Mouse (Mus musculus) limb, embryonic 15.5 days (tissue): ENCODE measurements around the gene Ppp1r27. TPM values are rescaled to one million over a fixed set of nuclear protein-coding genes. Genes with fewer than 3 reads are reported as not detected.
"Not testable (repeated sequence)": the region's sequence is repeated elsewhere in the genome, so short reads cannot be mapped to it uniquely, and the experiment has no call there.

ENCODE experiments used
- ATAC-seq: fragments of 200-750 bp; cut with Nextera tagmentation; 2 replicates; pipeline ENCODE4 v1.8.0; 2017; ENCODE audit warnings: low read depth, moderate TSS enrichment; ENCODE audit not compliant: insufficient number of reproducible peaks, low FRiP score, low TSS enrichment
- H3K27ac ChIP-seq: fragments of 300-500 bp; sonication (generic); 2 replicates; pipeline ENCODE4 v1.5.1; 2015; ENCODE audit warnings: moderate library complexity, mild to moderate bottlenecking, inconsistent platforms
- H3K27me3 ChIP-seq: fragments of 300-500 bp; sonication (generic); 2 replicates; pipeline ENCODE4 v1.6.1; 2015; ENCODE audit warnings: inconsistent platforms
- H3K36me3 ChIP-seq: fragments of 300-500 bp; sonication (generic); 2 replicates; pipeline ENCODE4 v1.6.1; 2015; ENCODE audit warnings: inconsistent platforms
- H3K4me1 ChIP-seq: fragments of 300-500 bp; sonication (generic); 2 replicates; pipeline ENCODE4 v1.6.1; 2015; ENCODE audit warnings: inconsistent platforms
- H3K4me2 ChIP-seq: fragments of 300-500 bp; sonication (generic); 2 replicates; pipeline ENCODE4 v1.6.1; 2015; ENCODE audit warnings: mild to moderate bottlenecking, inconsistent platforms
- H3K4me3 ChIP-seq: fragments of 300-500 bp; sonication (generic); 2 replicates; pipeline ENCODE4 v1.5.1; 2015; ENCODE audit warnings: mild to moderate bottlenecking, inconsistent platforms
- H3K9ac ChIP-seq: fragments of 300-500 bp; sonication (generic); 2 replicates; pipeline ENCODE4 v1.6.1; 2015; ENCODE audit warnings: inconsistent platforms
- H3K9me3 ChIP-seq: fragments of 300-500 bp; sonication (generic); 2 replicates; pipeline ENCODE4 v1.6.1; 2016; ENCODE audit warnings: inconsistent platforms
- WGBS: fragments of 180-500 bp; shearing (Covaris S2); methylation state at CpG from one replicate; pipeline ENCODE4 v1.1.7; 2015; 5-methylcytosine and 5-hydroxymethylcytosine counted together
- polyA plus RNA-seq: library from polyadenylated mRNA; unstranded; fragments of >200 nt; fragmentation: Nextera tagmentation; extraction: Ambion mirVana; gene quantifications from 2 replicates; pipeline ENCODE4 v1.2.1, GENCODE M21; 2015

Gene Ppp1r27
- polyA plus RNA-seq, result 3.2 and 11.9 TPM in 2 replicates

DNA sequence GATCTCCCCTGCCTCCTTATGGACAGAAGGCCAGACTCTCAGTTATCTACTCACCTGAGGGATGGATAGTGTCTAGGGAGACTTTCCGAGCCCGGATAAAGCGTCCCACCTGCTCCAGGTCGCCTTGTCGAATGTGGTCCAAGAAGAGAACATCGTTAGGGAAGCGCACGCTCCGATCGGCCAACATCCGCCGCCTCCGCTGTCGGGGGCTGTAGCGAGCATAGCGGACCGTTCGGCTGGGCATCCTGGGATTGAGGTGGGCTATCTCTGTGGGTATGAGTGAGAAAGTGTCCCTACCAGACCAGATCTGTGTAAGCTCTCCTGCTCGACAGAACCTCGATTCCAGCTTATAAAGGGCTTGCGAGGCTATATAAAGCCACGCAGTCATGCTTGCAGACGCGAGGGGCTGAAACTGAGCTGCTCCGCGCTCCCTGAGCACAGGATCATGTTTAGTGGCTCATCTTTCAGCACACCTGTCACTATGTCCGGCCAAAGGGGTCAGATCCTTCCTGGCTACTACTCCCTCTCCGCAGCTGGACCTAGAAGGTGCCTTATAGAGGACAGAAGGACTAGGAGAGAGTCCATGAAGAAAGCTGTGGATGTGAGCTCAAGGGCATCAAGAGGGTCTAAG is at the start of gene Ppp1r27:
Ppp1r27 (minus strand) TSS at position 323 of the 631 bp plus-strand sequence.
- Histone ChIP-seq H3K27me3 (no peaks in the 10 kb centered on the region), H3K4me2 (peak within 1 kb of the TSS; percentile 81), H3K36me3 (0 out of 2 replicates have a peak, but pooled peaks cover 4% of the 10 kb centered on the region), H3K27ac (peak within 1 kb of the TSS; percentile 94), H3K4me3 (peak within 1 kb of the TSS; percentile 89), H3K4me1 (peaks cover 25% of the 10 kb centered on the region), H3K9ac (peak within 1 kb of the TSS; percentile 92), H3K9me3 (no peaks in the 10 kb centered on the region)
- ATAC-seq, result no peak
- 92% methylated on average over 28 of the region's 28 CpGs for WGBS

DNA sequence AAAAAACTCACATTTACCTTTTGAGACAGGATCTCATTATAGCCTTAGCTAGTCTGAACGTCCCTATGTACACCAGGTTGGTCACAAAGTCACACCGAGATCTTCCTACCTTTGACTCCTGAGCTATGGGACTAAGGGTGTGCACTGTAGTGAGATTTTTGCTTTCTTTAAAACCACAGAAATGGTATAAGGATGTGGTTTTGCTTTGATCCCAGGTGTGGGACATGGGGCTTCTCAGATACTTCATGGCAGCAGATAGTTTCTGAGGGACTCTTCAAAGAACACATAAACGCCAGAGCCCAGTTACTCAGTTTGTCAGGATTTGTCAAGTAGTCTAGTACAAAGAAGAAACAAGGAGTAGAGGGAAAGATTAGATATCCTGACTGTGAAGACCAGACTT is 49.8 kb upstream of the Ppp1r27 start:
- ATAC-seq, result no peak
- no peak overlapping the region for H3K27ac ChIP-seq
- H3K4me1 ChIP-seq, result peaks cover 24% of the 10 kb centered on the region
- no peak overlapping the region for H3K9ac ChIP-seq
- H3K36me3 ChIP-seq, result peaks cover 58% of the 10 kb centered on the region
- no peaks in the 10 kb centered on the region for H3K9me3 ChIP-seq
- no peak overlapping the region for H3K4me3 ChIP-seq
- no peaks in the 10 kb centered on the region for H3K27me3 ChIP-seq
- 94% methylated on average over 3 of the region's 3 CpGs for WGBS
- H3K4me2 ChIP-seq, result no peak overlapping the region

DNA sequence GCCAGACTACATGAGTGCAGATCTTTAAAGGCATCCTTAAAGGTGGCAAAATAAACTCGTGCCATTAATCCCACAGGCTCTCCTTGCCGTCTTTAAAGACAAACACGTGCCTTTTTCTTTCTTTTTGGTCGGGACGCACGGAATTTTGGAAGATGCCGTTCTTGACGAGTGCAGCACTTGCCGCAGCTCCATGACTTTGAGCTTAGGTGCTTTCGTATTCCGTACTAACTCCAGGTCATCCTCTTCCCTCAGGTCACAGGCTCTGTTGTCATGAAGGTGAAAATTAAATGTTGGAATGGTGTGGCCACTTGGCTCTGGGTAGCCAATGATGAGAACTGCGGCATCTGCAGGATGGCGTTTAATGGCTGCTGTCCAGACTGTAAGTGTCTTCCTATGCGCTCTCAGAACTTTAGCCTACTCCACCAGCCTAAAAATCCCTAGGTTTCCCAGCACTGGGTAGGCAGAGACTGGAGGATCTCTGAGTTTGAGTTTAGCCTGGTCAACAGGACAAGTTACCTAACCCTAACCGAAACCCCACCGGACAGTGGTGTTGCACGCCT is 48.1 kb upstream of the Ppp1r27 start:
- H3K27me3 ChIP-seq, result no peaks in the 10 kb centered on the region
- H3K9me3 ChIP-seq, result no peaks in the 10 kb centered on the region
- peak overlapping the region; percentile 74 for H3K4me2 ChIP-seq
- peak overlapping the region; percentile 93 for H3K27ac ChIP-seq
- peak overlapping the region; percentile 97 for H3K9ac ChIP-seq
- H3K36me3 ChIP-seq, result peaks cover 56% of the 10 kb centered on the region
- 40% methylated on average over 17 of the region's 17 CpGs for WGBS
- no peak for ATAC-seq
- H3K4me1 ChIP-seq, result peaks cover 27% of the 10 kb centered on the region
- H3K4me3 ChIP-seq, result peak overlapping the region; percentile 95

DNA sequence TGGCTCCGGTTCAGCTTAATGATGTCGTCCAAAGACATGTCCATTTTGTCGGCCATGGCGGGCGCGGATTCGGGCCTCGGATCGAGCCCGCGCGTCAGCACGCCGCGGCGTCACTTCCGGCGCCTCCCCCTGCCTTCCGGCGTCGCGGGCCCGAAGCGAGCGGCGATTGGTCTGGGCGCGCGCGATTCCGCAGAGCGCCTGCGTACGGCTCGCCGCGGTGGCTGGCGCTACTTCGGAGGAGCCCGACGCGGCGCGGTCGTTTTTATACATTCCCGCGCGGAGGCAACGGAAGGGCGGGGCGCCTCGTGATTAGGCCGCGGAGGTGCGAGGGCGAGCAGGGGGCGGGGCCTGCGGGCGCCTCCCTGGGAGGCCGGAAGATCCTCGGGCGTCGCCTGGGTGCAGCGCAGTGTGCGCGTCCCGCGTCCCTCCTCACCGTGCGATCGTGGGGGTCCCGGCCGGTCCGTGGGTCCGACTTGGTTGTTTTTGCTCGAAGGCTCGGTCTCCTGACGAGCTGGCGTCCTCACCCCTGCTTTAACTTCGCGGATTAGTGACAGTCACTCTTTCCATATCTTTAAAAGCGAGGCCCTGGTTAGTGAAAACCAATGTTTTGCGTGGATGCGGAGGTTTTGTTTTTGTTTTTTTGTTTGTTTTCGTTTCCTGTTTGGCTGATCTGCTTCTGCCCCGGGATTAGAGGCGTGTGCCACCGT is 47.5 kb upstream of the Ppp1r27 start, which contains the start of the genes Alyref and Anapc11:
Alyref (minus strand) TSS at position 83 of the 707 bp plus-strand sequence.
Anapc11 (plus strand) TSS at position 139 of the 707 bp plus-strand sequence.
- Histone ChIP-seq H3K4me1 (peaks cover 27% of the 10 kb centered on the region), H3K36me3 (peaks cover 56% of the 10 kb centered on the region), H3K9ac (peak within 1 kb of the TSS; percentile 97), H3K27me3 (no peaks in the 10 kb centered on the region), H3K4me2 (peak within 1 kb of the TSS; percentile 86), H3K9me3 (no peaks in the 10 kb centered on the region), H3K4me3 (peak within 1 kb of the TSS; percentile 95), H3K27ac (peak within 1 kb of the TSS; percentile 93)
- under 1% methylated on average over 88 of the region's 88 CpGs for WGBS
- ATAC-seq, result peak; percentile 96

DNA sequence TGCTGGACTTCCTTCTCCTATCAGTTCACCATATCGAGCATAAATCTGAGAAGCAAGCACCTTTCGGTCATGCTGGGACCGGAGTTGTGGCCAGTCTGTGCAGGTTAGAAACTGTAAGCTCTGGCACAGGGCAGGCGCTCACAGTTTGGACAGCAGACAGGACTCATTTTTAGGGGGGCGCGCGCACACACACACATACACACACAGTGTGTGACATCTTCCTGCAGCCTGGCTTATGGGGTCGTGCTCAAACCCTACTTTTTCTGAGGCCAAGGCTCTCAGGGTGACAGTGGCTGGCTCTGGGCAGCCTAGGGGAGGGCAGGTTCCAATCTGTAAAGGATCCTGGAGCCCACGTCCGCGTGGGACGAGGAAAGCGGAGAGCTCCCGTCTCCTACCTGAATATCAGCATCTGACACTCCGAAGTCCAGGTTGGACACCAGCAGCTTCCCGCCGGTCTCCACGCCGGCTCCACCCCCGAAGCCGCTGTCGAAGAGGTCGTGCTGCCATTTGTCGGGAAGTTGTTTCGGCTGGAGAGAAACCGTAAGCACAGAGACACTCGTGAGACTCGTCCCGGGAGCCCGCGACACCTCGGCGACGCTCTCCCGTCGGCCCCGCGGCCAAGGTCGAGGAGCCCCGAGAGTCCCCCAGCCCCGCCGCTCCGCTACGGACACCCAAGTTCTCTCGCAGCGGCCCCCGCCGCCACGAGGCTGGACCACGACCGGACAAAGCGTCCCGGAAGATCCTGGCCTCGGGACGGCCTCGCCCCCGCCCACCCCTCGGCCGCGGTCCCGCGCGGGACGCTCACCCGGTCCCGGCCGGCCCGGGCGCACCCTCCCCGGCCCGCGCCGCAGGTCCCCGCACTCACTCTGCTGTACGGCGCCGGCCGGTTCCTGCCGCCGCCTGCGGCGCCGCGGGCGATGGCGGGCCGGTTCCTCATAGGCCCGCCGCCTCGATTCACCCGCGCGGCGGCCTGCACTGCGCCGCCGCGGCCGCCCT is 46.6 kb upstream of the Ppp1r27 start:
- peak overlapping the region; percentile 86 for H3K4me2 ChIP-seq
- ATAC-seq, result peak; percentile 40
- H3K27ac ChIP-seq, result peak overlapping the region; percentile 93
- peak overlapping the region; percentile 97 for H3K9ac ChIP-seq
- no peaks in the 10 kb centered on the region for H3K27me3 ChIP-seq
- H3K36me3 ChIP-seq, result peaks cover 56% of the 10 kb centered on the region
- 3% methylated on average over 99 of the region's 99 CpGs for WGBS
- peak overlapping the region; percentile 95 for H3K4me3 ChIP-seq
- H3K4me1 ChIP-seq, result peaks cover 27% of the 10 kb centered on the region
- H3K9me3 ChIP-seq, result no peaks in the 10 kb centered on the region

DNA sequence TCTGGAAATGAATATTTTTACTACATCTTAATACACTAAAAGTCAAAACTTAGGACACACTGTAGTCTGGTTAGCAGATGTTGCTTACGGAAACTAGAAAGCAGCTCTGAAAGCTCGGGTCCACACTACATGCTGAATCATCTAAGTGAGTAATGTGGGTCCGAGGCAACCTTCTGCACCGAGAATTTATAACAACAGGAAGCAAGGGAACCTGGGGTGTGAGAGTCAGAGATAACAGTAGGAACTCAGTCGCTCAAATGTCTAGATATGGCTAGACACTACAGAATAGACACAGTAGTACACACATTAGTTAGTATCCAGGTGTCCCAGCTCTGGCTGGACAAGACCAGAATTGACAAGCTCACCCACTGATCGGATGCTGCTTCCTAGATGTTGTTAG is 37.6 kb upstream of the Ppp1r27 start:
- 94% methylated on average over 6 of the region's 6 CpGs for WGBS

DNA sequence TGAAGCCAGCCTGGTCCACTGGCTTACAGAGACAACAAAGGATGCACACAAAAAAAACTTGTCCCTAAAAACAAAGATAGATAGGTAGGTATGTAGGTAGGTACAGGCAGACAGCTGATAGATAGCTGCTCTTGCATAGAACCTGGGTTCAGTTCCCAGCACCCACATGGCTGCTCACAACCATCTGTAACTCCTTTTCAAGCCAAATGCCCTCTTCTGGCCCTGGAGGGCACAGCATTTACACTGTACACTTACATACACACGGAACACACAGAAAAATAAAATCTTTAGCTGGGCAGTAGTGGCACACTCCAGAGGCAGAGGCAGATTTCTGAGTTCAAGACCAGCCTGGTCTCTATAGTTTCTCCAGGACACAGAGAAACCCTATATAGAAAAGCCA is 33.0 kb upstream of the Ppp1r27 start:
- Histone ChIP-seq H3K4me1 (peaks cover 24% of the 10 kb centered on the region), H3K4me3 (no peak overlapping the region), H3K36me3 (peaks cover 45% of the 10 kb centered on the region), H3K9me3 (no peaks in the 10 kb centered on the region), H3K9ac (no peak overlapping the region), H3K27me3 (no peaks in the 10 kb centered on the region), H3K4me2 (no peak overlapping the region), H3K27ac (no peak overlapping the region)
- WGBS, result 87% methylated on average over 1 of the region's 1 CpGs
- no peak for ATAC-seq

More for the DNA sequence above, 37.6 kb upstream of the Ppp1r27 start:
- no peaks in the 10 kb centered on the region for H3K4me1 ChIP-seq
- H3K4me2 ChIP-seq, result no peak overlapping the region
- H3K36me3 ChIP-seq, result peaks cover 80% of the 10 kb centered on the region
- H3K4me3 ChIP-seq, result no peak overlapping the region
- H3K27ac ChIP-seq, result no peak overlapping the region
- no peak for ATAC-seq
- no peak overlapping the region for H3K9ac ChIP-seq
- H3K9me3 ChIP-seq, result no peaks in the 10 kb centered on the region
- no peaks in the 10 kb centered on the region for H3K27me3 ChIP-seq

DNA sequence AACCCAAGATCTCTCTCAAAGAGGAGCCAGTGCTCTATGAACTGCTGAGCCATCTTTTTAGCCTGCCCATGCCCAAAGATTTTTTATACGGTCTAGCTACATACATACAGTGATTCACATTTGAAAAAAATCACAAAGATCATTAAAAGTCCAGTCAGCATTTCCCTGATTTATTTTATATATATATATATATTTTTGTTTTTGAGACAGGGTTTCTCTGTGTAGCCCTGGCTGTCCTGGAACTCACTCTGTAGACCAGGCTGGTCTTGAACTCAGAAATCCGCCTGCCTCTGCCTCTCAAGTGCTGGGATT is 32.0 kb upstream of the Ppp1r27 start:
- not testable (repeated sequence) for H3K9me3 ChIP-seq, ATAC-seq, H3K27me3 ChIP-seq, H3K4me2 ChIP-seq, H3K9ac ChIP-seq, H3K4me3 ChIP-seq, H3K27ac ChIP-seq
- WGBS, result 94% methylated on average over 2 of the region's 2 CpGs
- H3K4me1 ChIP-seq, result peaks cover 33% of the 10 kb centered on the region
- H3K36me3 ChIP-seq, result peaks cover 47% of the 10 kb centered on the region

DNA sequence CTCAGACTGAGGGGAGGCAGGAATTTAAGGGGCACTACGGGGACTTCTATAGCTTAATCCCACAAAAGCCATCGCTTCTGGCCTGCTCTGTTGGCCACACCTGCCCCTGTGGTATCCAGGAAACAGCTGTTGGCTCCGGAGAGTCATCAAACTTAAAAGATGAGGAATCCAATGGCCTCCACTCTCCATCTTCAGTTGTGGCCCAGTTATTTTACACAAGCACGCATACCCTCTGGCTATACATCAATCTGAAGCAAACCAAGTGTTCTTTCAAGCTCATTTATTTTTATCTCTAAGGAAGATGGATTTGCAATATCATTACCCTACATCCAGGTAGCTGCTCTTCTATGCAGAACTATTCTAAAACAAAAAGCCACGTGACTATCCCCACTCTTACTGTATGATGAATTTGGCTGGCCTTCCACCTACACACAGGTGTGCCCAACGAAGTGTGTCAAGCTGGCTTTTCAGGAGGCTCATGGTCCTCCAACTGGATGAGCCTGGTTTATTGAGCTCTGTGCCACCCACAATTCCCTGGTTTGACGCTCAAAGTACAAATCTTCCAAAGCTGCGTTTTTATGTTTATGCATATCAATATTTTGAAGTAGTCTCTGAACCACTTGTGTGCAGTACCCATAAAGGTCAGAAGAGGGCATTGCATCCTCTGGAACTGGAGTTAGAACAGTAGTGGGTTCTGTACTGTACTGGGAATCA is 31.5 kb upstream of the Ppp1r27 start:
- H3K4me2 ChIP-seq, result peak overlapping the region; percentile 70
- no peaks in the 10 kb centered on the region for H3K27me3 ChIP-seq
- WGBS, result 64% methylated on average over 8 of the region's 8 CpGs
- H3K36me3 ChIP-seq, result peaks cover 47% of the 10 kb centered on the region
- peak overlapping the region; percentile 95 for H3K27ac ChIP-seq
- ATAC-seq, result no peak
- H3K4me3 ChIP-seq, result peak overlapping the region; percentile 83
- peak overlapping the region; percentile 90 for H3K9ac ChIP-seq
- no peaks in the 10 kb centered on the region for H3K9me3 ChIP-seq
- H3K4me1 ChIP-seq, result peaks cover 33% of the 10 kb centered on the region

DNA sequence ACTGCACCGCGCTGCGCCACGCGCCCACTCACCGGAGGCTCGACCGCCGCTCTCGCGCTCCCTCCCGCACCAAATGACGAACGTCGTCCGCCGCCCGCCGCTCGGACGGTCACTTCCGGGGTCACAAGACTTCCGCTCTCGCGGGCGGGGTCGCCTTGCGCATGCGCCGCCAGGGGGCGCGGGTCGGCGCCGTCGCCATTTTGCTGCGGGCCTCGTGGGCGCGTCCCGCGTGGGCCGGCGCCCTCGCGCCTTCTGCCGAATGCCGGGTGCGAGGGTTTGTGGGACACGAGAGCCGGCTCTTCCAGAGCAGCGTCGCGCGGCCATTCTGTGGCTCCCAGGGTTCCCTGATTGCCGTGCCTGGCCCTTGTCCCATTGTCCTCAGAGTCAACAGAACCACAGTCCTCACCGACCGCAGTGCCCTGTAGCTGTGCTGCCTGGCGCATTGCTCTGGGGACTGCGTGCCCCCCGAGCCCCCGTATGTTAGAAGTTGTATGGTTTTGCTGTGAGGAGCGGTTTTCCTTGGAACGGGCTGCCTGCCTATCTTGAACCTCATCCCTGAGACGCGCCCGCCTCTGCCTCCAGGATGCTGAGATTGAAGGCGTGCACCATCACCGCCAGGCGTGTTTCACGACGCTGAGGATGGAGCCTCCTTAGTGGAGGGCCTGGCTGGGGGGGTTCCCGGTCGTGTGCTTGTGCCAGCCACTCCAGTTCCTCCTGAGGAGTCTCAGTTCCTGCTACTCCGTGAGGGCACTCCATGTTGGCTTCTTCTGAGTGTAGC is 30.7 kb upstream of the Ppp1r27 start, which contains the start of gene Arhgdia:
Arhgdia (minus strand) TSS at position 135 of the 778 bp plus-strand sequence.
- Histone ChIP-seq H3K9me3 (no peaks in the 10 kb centered on the region), H3K36me3 (peaks cover 49% of the 10 kb centered on the region), H3K27ac (peak within 1 kb of the TSS; percentile 95), H3K27me3 (no peaks in the 10 kb centered on the region), H3K9ac (peak within 1 kb of the TSS; percentile 90), H3K4me3 (peak within 1 kb of the TSS; percentile 83), H3K4me1 (peaks cover 33% of the 10 kb centered on the region), H3K4me2 (peak within 1 kb of the TSS; percentile 70)
- ATAC-seq, result peak; percentile 45
- WGBS, result 5% methylated on average over 73 of the region's 75 CpGs
